8 mouse cellular contexts compared by ENCODE assay signal in genomic region chr10:61680015-61680913, GRCm38 (mm10). TPM values are rescaled to one million over a fixed set of nuclear protein-coding genes. Genes with fewer than 3 reads are reported as not detected.
DNase-seq lines count a peak whose midpoint lies in the region; ATAC-seq lines count a peak whose summit lies in the region.

Gene Sar1a, plus strand, starts transcription at chr10:61680299.

- no peaks in the 10 kb centered on the region for H3K27me3 ChIP-seq in megakaryocyte, embryonic 14.5 days (replicated peaks)

- DNase-seq in ZHBTc4 (ENCODE audit: low read depth, low spot score), result peak; percentile 99
- peak; percentile 97 to 98 for DNase-seq in gastrocnemius, adult 8-10 months (ENCODE audit: low spot score in 2 of 2)
- DNase-seq in hindlimb bud, embryonic 11.5 days (ENCODE audit: extremely low spot score, low read depth, low spot score), result peak; percentile 83
- peak; percentile 90 to 97 for DNase-seq in left cerebral cortex, adult 8-10 months (ENCODE audit: low spot score in 2 of 2)
- DNase-seq in right cerebral cortex, postnatal 10 days (ENCODE audit: low spot score in 2 of 2), result peak; percentile 99
- DNase-seq in urinary bladder, postnatal 25 days (ENCODE audit: low spot score), result peak; percentile 98

- H3K4me3 ChIP-seq in megakaryocyte, embryonic 14.5 days (replicated peaks), result peak within 1 kb of the TSS; percentile 94

- peak; percentile 97 for ATAC-seq in common myeloid progenitor, adult 5-6 weeks (replicated peaks; ENCODE audit: low read depth, poor library complexity, severe bottlenecking)

- no peaks in the 10 kb centered on the region for H3K9me3 ChIP-seq in megakaryocyte, embryonic 14.5 days

- H3K36me3 ChIP-seq in megakaryocyte, embryonic 14.5 days (replicated peaks; ENCODE audit: low read length), result peaks cover 22% of the 10 kb centered on the region

- H3K4me1 ChIP-seq in megakaryocyte, embryonic 14.5 days, result peaks cover 53% of the 10 kb centered on the region

RNA-seq across cellular contexts. Expression of gene Sar1a, which starts in this region (rescaled TPM):
- total RNA-seq in common myeloid progenitor, adult 5-6 weeks (2017), result 106 and 111 TPM in 2 replicates
- total RNA-seq in gastrocnemius, adult 8-10 months (2022), result 100 to 1,000 TPM; 119 to 156 (median 128) TPM
- 100 to 1,000 TPM; 117 to 135 (median 124) TPM for total RNA-seq in left cerebral cortex, adult 8-10 months (2022)
- 24.0 and 57.2 TPM in 2 replicates for polyA plus RNA-seq in megakaryocyte, embryonic 14.5 days (2012; ENCODE audit: insufficient read depth, low replicate concordance)

Comparison
In these comparisons a context has a peak if more than half of its experiments do, and no peak if none do; other contexts are left out.
1. Peak in every context shown above with its lines: DNase-seq, ATAC-seq and H3K4me3 ChIP-seq.